Mouse (Mus musculus): ENCODE measurements around the gene Nav1.
A peak's percentile ranks its signal among the peaks of the same experiment; 100 is the strongest.

Nav1 gene

DNA sequence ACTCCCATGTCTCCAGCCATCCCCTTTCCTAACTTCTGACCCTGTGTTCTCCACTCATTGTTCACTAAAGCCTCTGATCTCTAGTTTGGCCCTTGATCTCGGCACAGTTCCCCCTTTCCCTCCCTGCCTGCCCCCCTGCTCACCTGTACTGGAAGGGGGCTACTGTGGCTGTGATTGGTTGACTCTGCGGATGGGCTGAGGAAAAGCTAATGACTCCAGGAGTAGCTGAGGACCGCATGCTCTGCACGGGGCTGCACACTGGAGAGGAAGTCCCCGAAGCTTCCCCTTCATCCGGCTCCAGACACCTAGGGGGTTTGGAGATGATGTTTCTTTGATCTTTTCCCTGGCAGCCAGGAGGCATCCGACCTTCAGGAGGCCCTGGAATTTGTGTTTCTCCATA is at the start of gene Nav1:
Gene Nav1 (minus strand): TSS at position 277 of the 400 bp plus-strand sequence.
- DNase-seq (ENCODE audit: low spot score in 2 of 2): no peak

GRCm38 (mm10) chr1:135653909-135654308 is 46.8 kb upstream of the Nav1 start:
- no peak for DNase-seq (ENCODE audit: low spot score in 2 of 2)

DNA sequence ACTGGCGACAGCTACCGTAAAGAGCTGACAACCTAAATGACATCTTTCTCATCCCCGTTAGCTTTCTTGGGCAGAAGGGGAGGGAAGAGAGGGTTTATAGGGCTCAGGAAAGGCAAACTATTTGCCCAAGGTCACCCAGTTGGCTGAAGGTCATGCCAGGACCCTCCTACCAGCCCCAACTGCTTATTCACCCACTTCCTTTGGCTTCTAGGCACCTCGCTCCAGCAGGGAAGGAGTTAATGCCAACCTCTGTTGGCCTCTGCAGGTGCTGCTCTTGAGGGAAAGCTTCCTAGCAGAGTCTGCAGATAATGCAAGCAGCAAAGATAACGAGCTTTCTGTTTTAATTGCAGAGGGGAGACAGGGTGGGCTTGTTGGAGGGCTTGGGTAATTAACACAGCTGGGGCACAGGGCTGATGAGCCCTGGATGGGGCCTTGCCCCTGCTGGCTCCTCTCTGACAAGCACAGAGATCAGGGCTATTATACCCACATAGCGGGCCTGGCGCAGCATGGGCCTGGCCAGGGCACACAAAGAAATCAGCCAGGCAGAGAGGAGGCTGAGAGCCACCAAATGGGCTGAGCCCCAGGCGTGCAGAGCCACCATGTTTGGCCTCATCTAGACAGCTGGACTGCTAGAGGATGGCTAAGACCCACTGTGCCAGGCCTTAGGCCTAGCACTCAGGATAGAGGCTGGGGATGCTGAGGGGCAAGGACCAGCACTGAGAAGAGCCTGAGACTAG is 38.5 kb upstream of the Nav1 start:
- no peak for DNase-seq (ENCODE audit: low spot score in 2 of 2)

DNA sequence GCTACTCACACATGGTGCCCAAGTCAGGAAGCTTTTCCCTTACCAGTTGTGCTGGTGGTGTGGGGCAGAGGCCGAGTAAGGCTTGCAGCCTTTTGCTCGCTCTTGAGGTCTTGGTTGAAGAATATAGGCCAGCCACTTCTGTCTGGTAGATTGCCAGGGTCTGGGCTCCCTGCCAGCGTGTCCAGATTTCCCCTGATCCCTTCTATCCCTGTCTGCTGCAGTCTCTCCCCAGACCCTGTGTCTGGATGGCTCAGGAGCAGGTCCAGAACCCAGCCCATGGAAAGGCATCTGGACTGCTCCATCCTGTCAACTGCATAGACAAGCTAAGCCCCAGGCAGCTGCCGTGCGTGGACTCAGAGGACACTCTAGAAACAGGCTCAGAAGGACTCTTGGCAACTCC is 37.0 kb upstream of the Nav1 start:
- DNase-seq (ENCODE audit: low spot score in 2 of 2): no peak

DNA sequence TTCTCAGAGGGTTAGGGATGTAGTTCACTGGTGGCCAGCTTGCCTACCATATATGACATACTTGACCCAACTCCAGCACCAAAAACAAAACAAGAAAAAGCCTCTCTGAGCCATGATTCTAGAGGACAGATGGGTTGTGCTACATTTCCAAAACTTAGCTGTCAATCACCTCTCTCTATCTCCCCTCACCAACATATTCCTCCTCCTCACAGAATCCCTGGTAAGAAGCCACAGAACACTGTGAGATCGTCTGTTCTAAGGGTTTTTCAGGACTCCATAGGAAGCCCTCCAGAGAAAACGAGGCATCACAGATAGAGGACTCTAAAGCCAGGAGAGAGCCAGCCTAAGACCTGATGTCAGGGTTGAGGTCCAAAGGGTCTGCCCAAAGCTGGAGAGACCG is 36.6 kb upstream of the Nav1 start:
- DNase-seq (ENCODE audit: low spot score in 2 of 2): no peak

DNA sequence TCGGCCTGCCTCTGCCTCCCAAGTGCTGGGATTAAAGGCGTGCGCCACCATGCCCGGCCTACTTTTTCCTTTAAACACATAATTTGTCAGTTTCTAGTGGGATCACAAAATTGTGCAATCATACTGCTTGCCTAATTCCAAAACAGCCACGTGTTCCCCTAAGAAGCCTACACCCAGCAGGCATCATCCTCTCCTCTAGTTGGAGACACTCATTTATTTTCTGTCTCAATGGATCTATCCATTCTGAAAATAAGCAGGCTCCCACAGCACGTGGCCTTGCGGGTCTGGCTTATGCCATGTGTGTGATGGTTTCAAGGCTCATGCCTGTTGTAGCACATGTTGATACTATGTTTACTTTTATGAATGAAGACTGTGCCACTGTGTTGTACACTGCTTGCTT is 32.8 kb upstream of the Nav1 start:
- no peak for DNase-seq (ENCODE audit: low spot score in 2 of 2)

- DNase-seq (ENCODE audit: low spot score in 2 of 2): no peak
Measured at GRCm38 (mm10) chr1:135639093-135639492, 32.0 kb upstream of the Nav1 start.

- DNase-seq (ENCODE audit: low spot score in 2 of 2): no peak
Measured at GRCm38 (mm10) chr1:135637574-135638008, 30.5 kb upstream of the Nav1 start.

DNA sequence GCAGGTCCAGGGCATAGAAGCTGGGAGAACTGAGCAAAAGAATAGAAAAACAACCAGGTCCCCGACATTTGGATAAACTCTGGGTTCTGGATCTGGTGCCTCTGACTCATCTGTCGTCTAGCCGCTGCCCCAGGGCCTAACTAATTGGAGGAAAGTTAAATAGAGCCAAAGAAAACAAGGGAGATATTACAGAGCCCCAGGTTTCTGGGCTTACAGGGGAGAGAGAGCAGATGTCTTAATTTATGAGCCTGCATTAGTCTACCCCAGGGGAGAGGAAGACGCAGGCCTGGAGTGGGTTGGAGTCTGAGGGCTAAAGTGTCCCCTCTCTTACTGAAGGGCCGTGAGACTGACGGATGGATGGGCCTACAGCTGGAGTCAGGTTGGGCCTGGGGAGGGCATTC is 29.0 kb upstream of the Nav1 start:
- no peak for DNase-seq (ENCODE audit: low spot score in 2 of 2)

- DNase-seq (ENCODE audit: low spot score in 2 of 2): no peak
Measured at GRCm38 (mm10) chr1:135635323-135636064, 28.4 kb upstream of the Nav1 start.

DNA sequence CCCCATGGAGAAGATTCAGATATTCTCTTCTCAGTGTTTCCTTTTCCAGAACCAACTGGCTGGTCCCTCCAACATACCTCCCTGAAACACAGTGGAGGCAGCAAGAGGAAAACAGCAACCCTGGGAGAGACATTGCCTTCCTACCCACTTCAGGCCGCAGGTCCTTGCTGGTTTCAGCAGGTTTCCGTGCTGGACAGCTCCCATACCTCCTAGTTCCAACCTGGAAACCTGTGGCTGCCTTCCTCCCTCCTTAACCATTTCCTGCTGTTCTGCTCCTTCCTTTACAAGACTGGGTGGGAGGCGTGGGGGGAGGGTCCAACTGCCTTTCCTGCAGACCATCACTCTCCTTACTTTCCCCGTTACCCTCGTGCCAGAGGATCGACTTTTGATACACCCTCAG is 27.7 kb upstream of the Nav1 start:
- DNase-seq (ENCODE audit: low spot score in 2 of 2): no peak

DNA sequence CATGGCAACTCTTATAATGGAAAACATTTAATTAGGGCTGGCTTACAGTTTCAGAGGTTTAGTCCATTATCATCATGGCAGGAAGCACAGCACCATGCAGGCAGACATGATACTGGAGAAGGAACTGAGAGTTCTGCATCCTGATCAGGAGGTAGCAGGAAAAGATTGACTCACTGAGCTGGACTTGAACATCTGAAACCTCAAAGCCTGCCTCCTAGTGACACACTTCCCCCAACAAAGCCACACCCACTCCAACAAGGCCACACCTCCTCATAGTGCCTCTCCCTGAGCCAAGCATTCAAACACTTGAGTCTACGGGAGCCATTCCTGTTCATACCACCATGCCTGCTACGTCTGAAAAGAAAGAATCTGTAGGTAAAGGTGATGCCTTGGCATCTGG is 26.8 kb upstream of the Nav1 start:
- DNase-seq (ENCODE audit: low spot score in 2 of 2): no peak

GRCm38 (mm10) chr1:135633478-135633877 is 26.4 kb upstream of the Nav1 start:
- no peak for DNase-seq (ENCODE audit: low spot score in 2 of 2)

DNA sequence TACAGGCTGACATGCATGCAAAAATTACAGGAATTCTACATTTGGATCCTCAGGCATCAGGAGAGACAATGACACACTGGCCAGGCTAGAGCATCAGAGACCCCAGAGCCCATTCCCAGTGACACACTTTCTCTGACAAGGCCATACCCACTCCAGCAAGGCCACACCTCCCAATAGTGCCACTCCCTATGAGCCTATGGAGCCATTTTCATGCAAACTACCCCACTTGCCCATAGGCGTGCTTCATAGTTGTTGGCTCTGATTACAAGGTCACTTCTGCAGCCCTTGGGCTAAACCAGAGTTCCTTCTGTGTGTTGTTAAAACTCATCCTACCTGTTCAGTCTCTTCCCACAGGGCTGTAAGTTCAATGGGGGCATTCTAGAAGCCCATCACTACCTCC is 25.1 kb upstream of the Nav1 start:
- no peak for DNase-seq (ENCODE audit: low spot score in 2 of 2)

GRCm38 (mm10) chr1:135631515-135631914 is 24.4 kb upstream of the Nav1 start:
- DNase-seq (ENCODE audit: low spot score in 2 of 2): peak in 1 of 2 experiments; percentile 62

GRCm38 (mm10) chr1:135629846-135630245 is 22.8 kb upstream of the Nav1 start:
- DNase-seq (ENCODE audit: low spot score in 2 of 2): no peak

DNA sequence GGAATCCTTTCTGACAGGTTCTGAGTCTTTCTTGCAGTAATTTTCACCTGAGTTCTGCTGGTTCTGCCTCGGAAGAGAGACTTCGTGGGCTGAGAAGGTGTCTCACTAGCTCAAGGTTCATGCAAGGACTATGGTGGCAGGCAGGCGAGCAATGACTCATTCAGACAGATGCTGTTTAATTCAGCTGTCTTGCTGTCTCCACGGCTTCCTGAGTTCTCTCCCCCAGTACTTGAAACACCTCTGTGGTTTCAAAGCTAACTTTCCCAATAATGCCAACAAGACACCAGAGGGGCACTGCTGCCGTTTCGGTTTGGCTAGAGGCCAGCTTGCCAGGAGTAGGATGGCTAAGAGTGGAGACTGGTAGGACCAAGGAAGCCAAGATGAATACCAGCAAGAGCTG is 19.1 kb upstream of the Nav1 start:
- DNase-seq (ENCODE audit: low spot score in 2 of 2): no peak

GRCm38 (mm10) chr1:135625741-135626140 is 18.6 kb upstream of the Nav1 start:
- DNase-seq (ENCODE audit: low spot score in 2 of 2): no peak

GRCm38 (mm10) chr1:135624646-135625045 is 17.6 kb upstream of the Nav1 start:
- DNase-seq (ENCODE audit: low spot score in 2 of 2): no peak

GRCm38 (mm10) chr1:135623136-135623535 is 16.0 kb upstream of the Nav1 start:
- no peak for DNase-seq (ENCODE audit: low spot score in 2 of 2)

GRCm38 (mm10) chr1:135621307-135621706 is 14.2 kb upstream of the Nav1 start:
- DNase-seq (ENCODE audit: low spot score in 2 of 2): no peak

DNA sequence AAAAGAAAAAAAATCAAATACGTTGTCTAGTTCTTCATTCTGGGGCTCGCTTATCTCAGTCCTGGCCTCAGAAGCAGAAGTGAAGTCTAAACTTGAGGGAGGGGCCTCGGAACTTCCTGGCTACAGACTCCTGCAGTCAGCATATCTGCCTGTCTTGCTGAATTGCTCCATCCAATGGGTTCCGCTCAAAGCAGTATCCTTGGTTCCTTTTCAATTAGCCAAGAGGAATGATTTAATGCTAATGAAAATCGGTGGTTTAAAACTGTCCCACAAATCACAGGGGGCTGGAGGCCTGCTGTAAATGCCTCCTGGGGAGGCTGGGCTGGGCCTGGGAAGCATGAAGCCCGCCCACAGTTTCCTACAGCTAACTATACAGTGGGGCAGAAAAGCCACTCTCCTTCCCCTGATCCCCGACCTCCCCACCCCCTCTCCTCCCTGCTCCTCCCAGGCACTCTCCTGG is 12.9 kb upstream of the Nav1 start:
- no peak for DNase-seq (ENCODE audit: low spot score in 2 of 2)

GRCm38 (mm10) chr1:135619130-135619529 is 12.0 kb upstream of the Nav1 start:
- DNase-seq (ENCODE audit: low spot score in 2 of 2): no peak
